Mouse (Mus musculus): Measurements from ENCODE around the gene H2al1j. TPM values are rescaled to one million over a fixed set of nuclear protein-coding genes. Genes with fewer than 3 reads are reported as not detected.

Gene H2al1j
- not detected in 2 replicates for polyA plus RNA-seq (2012; rRNA removed)

DNA sequence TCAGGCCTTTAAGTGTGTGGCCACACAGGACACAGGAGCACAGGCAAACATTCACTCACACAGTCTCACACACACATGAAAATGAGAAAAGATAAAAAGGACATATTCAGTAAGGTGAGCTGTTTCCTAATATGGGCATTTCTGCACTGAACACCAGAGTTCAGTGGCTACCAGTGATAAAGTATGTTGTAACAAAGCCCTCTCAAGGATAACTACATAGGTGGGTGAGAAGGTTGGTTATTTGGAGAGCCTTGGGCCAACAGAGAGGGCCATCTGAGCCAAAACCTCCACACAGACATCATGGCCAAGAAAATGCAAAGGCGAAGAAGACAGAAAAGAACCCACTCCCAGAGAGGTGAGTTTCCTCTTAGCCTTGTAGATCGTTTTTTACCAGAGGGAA is at the start of gene H2al1j:
TSS of gene H2al1j (plus strand) at position 301 of the 400 bp plus-strand sequence.

DNA sequence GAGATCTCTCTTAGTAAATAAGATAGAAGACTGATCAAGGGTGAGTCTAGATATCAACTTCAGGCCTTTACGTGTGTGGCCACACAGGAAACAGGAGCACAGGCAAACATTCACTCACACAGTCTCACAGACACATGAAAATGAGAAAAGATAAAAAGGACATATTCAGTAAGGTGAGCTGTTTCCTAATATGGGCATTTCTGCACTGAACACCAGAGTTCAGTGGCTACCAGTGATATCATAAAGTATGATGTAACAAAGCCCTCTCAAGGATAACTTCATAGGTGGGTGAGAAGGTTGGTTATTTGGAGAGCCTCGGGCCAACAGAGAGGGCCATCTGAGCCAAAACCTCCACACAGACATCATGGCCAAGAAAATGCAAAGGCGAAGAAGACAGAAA is 28.7 kb upstream of the H2al1j start, which contains the start of gene H2al1a:
TSS of gene H2al1a (plus strand) at position 301 of the 400 bp plus-strand sequence.

DNA sequence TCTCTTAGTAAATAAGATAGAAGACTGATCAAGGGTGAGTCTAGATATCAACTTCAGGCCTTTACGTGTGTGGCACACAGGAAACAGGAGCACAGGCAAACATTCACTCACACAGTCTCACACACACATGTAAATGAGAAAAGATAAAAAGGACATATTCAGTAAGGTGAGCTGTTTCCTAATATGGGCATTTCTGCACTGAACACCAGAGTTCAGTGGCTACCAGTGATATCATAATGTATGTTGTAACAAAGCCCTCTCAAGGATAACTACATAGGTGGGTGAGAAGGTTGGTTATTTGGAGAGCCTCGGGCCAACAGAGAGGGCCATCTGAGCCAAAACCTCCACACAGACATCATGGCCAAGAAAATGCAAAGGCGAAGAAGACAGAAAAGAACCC is 25.5 kb upstream of the H2al1j start, which contains the start of gene H2al1b:
TSS of gene H2al1b (plus strand) at position 301 of the 400 bp plus-strand sequence.

DNA sequence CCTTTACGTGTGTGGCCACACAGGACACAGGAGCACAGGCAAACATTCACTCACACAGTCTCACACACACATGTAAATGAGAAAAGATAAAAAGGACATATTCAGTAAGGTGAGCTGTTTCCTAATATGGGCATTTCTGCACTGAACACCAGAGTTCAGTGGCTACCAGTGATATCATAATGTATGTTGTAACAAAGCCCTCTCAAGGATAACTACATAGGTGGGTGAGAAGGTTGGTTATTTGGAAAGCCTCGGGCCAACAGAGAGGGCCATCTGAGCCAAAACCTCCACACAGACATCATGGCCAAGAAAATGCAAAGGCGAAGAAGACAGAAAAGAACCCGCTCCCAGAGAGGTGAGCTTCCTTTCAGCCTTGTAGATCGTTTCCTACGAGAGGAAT is 22.3 kb upstream of the H2al1j start, which contains the start of gene H2al1c:
TSS of gene H2al1c (plus strand) at position 301 of the 400 bp plus-strand sequence.

DNA sequence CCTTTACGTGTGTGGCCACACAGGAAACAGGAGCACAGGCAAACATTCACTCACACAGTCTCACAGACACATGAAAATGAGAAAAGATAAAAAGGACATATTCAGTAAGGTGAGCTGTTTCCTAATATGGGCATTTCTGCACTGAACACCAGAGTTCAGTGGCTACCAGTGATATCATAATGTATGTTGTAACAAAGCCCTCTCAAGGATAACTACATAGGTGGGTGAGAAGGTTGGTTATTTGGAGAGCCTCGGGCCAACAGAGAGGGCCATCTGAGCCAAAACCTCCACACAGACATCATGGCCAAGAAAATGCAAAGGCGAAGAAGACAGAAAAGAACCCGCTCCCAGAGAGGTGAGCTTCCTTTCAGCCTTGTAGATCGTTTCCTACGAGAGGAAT is 19.1 kb upstream of the H2al1j start, which contains the start of gene H2al1d:
TSS of gene H2al1d (plus strand) at position 301 of the 400 bp plus-strand sequence.

DNA sequence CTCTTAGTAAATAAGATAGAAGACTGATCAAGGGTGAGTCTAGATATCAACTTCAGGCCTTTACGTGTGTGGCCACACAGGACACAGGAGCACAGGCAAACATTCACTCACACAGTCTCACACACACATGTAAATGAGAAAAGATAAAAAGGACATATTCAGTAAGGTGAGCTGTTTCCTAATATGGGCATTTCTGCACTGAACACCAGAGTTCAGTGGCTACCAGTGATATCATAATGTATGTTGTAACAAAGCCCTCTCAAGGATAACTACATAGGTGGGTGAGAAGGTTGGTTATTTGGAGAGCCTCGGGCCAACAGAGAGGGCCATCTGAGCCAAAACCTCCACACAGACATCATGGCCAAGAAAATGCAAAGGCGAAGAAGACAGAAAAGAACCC is 16.0 kb upstream of the H2al1j start, which contains the start of gene H2al1e:
TSS of gene H2al1e (plus strand) at position 301 of the 400 bp plus-strand sequence.

DNA sequence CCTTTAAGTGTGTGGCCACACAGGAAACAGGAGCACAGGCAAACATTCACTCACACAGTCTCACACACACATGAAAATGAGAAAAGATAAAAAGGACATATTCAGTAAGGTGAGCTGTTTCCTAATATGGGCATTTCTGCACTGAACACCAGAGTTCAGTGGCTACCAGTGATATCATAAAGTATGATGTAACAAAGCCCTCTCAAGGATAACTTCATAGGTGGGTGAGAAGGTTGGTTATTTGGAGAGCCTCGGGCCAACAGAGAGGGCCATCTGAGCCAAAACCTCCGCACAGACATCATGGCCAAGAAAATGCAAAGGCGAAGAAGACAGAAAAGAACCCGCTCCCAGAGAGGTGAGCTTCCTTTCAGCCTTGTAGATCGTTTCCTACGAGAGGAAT is 12.8 kb upstream of the H2al1j start, which contains the start of gene H2al1f:
TSS of gene H2al1f (plus strand) at position 301 of the 400 bp plus-strand sequence.

DNA sequence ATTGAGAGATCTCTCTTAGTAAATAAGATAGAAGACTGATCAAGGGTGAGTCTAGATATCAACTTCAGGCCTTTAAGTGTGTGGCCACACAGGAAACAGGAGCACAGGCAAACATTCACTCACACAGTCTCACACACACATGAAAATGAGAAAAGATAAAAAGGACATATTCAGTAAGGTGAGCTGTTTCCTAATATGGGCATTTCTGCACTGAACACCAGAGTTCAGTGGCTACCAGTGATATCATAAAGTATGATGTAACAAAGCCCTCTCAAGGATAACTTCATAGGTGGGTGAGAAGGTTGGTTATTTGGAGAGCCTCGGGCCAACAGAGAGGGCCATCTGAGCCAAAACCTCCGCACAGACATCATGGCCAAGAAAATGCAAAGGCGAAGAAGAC is 9.7 kb upstream of the H2al1j start, which contains the start of gene H2al1g:
TSS of gene H2al1g (plus strand) at position 301 of the 400 bp plus-strand sequence.

DNA sequence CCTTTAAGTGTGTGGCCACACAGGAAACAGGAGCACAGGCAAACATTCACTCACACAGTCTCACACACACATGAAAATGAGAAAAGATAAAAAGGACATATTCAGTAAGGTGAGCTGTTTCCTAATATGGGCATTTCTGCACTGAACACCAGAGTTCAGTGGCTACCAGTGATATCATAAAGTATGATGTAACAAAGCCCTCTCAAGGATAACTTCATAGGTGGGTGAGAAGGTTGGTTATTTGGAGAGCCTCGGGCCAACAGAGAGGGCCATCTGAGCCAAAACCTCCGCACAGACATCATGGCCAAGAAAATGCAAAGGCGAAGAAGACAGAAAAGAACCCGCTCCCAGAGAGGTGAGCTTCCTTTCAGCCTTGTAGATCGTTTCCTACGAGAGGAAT is 6.4 kb upstream of the H2al1j start, which contains the start of gene H2al1h:
TSS of gene H2al1h (plus strand) at position 301 of the 400 bp plus-strand sequence.

DNA sequence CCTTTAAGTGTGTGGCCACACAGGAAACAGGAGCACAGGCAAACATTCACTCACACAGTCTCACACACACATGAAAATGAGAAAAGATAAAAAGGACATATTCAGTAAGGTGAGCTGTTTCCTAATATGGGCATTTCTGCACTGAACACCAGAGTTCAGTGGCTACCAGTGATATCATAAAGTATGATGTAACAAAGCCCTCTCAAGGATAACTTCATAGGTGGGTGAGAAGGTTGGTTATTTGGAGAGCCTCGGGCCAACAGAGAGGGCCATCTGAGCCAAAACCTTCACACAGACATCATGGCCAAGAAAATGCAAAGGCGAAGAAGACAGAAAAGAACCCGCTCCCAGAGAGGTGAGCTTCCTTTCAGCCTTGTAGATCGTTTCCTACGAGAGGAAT is 3.3 kb upstream of the H2al1j start, which contains the start of gene H2al1i:
TSS of gene H2al1i (plus strand) at position 301 of the 400 bp plus-strand sequence.

Other genes starting within 250 kb of the H2al1j start
- gene H2al1a, start 28.6 kb upstream of the H2al1j start, polyA plus RNA-seq (2012; rRNA removed): not detected in 2 replicates
- not detected in 2 replicates for gene H2al1b, start 25.4 kb upstream of the H2al1j start, polyA plus RNA-seq (2012; rRNA removed)
- not detected in 2 replicates for gene H2al1c, start 22.2 kb upstream of the H2al1j start, polyA plus RNA-seq (2012; rRNA removed)
- not detected in 2 replicates for gene H2al1d, start 19.0 kb upstream of the H2al1j start, polyA plus RNA-seq (2012; rRNA removed)
- gene H2al1e, start 15.9 kb upstream of the H2al1j start, polyA plus RNA-seq (2012; rRNA removed): not detected in 2 replicates
- gene H2al1f, start 12.7 kb upstream of the H2al1j start, polyA plus RNA-seq (2012; rRNA removed): not detected in 2 replicates
- gene H2al1g, start 9.6 kb upstream of the H2al1j start, polyA plus RNA-seq (2012; rRNA removed): not detected in 2 replicates
- gene H2al1h, start 6.3 kb upstream of the H2al1j start, polyA plus RNA-seq (2012; rRNA removed): not detected in 2 replicates
- not detected in 2 replicates for gene H2al1i, start 3.2 kb upstream of the H2al1j start, polyA plus RNA-seq (2012; rRNA removed)

All from ovary, adult 2 months (tissue).